Mouse (Mus musculus): ENCODE measurements around the gene Csad.
"Not testable (repeated sequence)": the region's sequence is repeated elsewhere in the genome, so short reads cannot be mapped to it uniquely, and the experiment has no call there.

Csad gene

DNA sequence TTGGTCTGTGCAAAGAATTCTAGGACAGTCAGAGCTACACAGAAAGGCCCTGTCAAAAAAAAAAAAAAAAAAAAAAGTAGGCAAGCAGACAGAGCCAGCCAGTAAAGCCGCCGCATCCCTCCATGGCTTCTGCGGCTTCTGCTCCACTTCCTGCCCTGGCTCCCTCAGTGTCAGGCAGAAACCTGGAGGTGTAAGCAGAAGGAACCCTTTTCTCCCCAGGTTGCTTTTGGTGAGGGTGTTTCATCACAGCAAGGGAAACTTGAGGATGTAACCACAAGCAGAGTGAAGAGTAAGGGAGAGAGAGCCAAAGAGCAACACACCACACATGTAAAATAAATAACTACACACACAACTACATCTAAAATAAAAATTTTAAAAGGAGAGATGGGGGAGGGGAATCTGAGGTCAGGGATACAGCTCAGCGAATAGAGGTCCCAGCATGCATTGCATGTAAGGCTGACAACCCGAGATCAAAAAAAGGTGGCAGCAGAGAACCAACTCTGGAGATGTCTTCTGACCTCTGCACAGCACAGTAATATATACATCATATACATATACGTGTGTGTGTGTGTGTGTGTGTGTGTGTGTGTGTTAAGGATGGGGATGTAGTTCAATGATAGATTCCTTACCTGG lies 38.9 kb downstream of the Csad start:
- in situ Hi-C loops (cut with MboI, MseI) = no loop called here

DNA sequence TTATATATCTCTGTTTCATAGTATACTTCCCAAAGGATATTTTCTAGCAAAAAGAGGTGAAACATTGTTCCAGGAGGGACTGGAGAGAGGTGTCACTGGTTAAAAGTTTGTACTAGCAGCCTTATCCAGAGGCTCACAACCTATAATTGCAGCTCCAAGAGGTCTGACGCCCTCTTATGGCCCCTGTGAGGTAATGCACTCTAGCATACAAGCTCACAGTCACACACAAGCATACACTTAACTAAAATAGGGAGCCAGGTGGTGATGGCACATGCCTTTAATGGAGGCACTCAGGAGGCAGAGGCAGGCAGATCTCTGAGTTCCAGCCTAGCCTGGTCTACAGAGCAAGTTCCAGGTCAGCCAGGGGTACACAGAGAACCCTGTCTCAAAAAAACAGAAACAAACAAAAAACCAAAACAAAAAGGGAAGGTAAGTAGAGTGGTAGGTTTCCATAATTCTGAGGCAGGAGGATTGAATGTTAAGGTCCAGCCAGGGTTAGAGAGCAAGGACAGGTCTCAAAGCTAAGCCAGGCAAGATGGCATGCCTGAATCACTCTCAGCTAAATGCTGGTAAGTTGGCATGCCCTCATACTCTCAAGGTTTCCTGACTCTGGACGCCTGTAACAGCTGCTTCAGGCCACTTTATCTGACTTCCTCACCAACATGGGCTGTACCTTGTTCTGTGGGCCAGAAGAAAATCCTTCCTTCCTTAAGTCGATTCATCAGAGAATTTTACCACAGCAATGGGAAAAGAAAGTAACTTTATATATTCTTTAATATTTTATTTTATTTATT lies 40.4 kb downstream of the Csad start:
- in situ Hi-C loops (cut with MboI, MseI) = no loop called here

DNA sequence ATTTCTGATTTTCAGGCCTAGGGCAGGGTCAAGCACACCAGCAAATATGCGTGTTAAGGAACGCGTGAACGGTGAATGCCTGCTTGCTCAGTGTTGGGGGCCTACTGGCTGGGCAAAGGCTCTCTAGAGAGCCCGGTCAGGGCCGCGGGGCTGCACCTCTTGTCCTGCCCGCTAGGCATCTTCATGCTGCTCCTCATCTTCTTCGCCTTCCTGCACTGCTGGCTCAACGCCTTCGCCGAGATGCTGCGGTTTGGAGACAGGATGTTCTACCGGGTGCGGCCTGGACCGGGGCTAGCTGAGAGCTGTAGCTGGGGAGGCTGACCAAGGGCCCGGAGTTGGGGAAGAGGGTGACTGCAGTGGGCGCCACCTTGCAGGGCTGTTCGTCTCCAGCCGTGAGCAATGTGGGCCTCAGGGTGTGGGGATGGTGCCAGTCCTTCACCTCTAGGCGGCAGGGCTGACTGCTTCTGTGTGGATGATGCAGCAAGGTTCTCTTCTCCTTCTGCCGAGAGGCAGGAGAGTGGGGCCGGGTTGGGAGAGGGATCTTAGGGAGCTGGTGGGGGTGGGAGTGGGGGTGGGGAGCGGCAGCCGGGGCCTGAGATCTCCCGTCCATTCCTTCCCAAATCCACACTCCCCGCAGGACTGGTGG lies 44.0 kb downstream of the Csad start:
- in situ Hi-C loops (cut with MboI, MseI) = no loop called here

DNA sequence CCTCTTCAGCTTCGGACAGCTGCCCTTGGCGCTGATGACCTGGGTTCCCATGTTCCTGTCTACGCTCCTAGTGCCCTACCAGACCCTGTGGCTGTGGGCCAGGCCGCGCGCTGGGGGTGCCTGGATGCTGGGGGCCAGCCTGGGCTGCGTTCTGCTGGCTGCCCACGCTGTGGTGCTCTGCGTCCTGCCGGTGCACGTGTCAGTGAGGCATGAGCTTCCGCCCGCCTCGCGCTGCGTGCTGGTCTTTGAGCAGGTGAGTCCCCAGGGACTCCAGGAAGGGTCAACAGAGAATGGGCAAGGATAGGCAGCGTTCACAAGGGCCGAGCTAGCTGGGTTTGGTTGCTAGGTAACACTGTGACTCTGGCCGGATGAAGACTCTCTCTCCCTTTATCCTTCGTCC lies 47.7 kb downstream of the Csad start:
- in situ Hi-C loops (cut with MboI, MseI) = no loop called here

- in situ Hi-C loops (cut with MboI, MseI) = not testable (repeated sequence)
Observed at GRCm38 (mm10) chr15:102155006-102155405, 49.5 kb downstream of the Csad start.

- in situ Hi-C loops (cut with MboI, MseI) = no loop called here
Observed at GRCm38 (mm10) chr15:102152646-102153045, 51.9 kb downstream of the Csad start.

DNA sequence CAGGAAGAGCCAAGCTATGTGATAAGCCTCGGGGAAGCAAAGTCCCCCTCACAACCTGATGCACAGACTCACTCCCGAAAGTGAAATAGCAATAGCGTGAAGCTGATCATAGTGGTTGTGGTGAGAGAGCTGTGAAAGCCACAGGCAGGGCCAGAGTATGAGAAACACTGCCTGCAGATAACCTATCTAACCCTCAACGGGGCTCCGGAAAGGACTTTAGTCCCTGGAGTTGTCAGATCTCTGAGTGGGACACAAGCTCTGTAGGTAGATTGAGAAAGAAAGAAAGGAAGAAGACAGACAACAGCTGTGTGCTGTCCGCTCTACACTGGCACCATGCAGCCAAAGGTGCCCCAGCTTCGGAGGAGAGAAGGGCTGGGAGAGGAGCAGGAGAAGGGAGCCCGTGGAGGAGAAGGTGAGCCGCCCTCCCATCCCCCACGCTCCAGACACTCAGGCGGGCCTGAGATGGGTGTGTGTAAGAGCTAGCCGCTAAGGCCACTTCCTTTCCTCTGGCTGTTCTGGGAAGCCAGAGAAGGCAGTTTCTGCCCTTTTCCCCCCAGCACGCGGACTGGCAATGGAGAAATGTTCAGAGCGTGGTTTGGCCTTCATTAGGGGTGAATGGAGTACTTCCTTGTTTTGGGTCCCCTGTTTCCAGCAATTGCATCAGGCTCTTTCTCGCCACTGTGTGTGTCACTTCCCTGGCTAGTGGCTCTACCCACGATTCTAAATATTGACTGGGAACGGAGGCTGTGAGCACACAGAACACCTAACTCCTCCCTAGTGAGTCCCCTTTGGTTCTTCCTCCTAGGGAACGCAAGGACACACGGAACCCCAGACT lies 54.0 kb downstream of the Csad start, which contains the start of gene Soat2:
Gene Soat2 (plus strand): TSS at position 226 of the 835 bp plus-strand sequence.
- in situ Hi-C loops (cut with MboI, MseI) = no loop called here

DNA sequence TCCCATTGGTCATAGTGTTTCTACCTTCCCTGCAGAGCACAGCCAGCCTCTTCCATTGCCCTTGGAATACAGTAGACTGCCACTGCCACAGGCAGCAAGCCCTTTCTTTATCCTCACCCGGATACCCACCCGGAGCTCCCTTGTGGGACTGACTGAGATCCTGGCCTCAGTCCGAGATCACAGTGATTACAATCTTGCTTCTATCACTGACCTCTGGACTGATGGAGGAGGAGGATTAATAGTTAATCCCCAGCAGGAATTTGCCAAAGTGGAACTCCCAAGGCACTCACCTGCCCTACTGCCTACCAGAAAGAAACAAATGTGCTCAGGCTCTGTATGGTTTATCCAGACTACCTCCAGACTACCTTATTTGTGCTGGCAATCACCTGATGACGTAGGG lies 55.0 kb downstream of the Csad start:
- in situ Hi-C loops (cut with MboI, MseI) = loop anchor here (5.0 to 25.0 kb wide), 2 partner anchors 42 to 1387 kb away; partner anchors contain the start of gene Slc4a8

DNA sequence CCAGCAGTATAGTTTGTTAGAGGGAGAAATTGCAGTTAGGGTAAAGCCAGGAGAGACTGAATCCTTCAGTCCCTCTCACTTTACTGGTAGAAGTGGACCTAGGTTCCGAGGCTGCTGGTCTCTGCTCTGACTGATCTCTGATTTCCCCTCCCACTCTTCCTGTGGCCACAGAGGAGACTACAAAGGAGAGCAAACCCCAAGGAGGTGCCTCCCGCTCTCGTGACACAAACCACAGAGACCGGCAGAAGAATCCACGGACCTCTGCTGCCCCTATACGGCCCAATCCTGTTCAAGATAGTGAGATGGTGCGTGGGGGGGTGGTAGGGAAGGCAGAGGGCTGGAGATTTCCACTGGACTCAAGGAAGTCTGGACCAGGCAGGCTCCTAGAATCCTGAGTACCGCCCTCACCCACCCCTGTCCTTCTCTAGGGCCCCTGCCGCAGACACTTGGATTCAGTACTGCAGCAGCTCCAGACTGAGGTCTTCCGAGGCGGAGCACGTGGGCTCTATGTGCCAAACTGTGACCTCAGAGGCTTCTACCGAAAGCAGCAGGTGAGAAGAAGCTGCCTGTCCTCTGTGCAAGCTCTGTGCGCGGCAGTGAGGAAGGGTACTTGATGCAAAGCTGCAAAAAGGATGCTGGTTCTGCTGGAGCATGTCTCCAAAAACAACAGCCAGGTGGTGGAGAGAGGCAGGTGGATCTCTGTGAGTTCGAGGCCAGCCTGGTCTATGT lies 56.7 kb downstream of the Csad start:
- in situ Hi-C loops (cut with MboI, MseI) = loop anchor here (5.0 to 25.0 kb wide), 2 partner anchors 41 to 1386 kb away; partner anchors contain the start of gene Slc4a8

- in situ Hi-C loops (cut with MboI, MseI) = loop anchor here (5.0 to 25.0 kb wide), 2 partner anchors 40 to 1385 kb away; partner anchors contain the start of gene Slc4a8
Observed at GRCm38 (mm10) chr15:102146882-102147281, 57.6 kb downstream of the Csad start.

- in situ Hi-C loops (cut with MboI, MseI) = loop anchor here (5.0 to 25.0 kb wide), 2 partner anchors 39 to 1384 kb away; partner anchors contain the start of gene Slc4a8
Observed at GRCm38 (mm10) chr15:102146089-102146488, 58.4 kb downstream of the Csad start.

DNA sequence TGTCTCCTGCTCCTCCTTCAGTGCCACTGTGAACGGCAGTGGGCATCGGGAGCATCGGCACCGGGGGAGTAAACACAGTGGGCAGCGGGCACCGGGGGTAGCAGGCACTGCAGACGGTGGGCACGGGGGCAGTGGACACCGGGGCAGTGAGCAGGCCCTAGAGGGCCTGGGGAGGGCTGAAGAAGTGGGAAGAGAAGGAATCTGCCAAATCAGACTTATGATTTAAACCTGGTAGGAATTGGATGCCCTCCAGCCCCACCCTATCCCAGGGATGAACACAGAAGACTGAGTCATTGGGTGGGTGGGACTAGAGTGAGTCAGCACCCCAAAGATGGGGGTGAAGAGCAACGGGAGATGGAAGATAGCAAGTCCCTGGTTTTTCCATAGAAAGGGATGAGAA lies 59.2 kb downstream of the Csad start:
- in situ Hi-C loops (cut with MboI, MseI) = loop anchor here (5.0 to 25.0 kb wide), 2 partner anchors 38 to 1383 kb away; partner anchors contain the start of gene Slc4a8

GRCm38 (mm10) chr15:102144726-102145125 lies 59.8 kb downstream of the Csad start:
- in situ Hi-C loops (cut with MboI, MseI) = loop anchor here (5.0 to 25.0 kb wide), 2 partner anchors 37 to 1382 kb away; partner anchors contain the start of gene Slc4a8

GRCm38 (mm10) chr15:102144274-102144711 lies 60.2 kb downstream of the Csad start, which contains the start of gene Igfbp6:
Gene Igfbp6, plus strand, starts transcription at chr15:102144362.
- in situ Hi-C loops (cut with MboI, MseI) = loop anchor here (25.0 kb wide), 1 partner anchor 1382 kb away; the partner anchor contains the start of gene Slc4a8

DNA sequence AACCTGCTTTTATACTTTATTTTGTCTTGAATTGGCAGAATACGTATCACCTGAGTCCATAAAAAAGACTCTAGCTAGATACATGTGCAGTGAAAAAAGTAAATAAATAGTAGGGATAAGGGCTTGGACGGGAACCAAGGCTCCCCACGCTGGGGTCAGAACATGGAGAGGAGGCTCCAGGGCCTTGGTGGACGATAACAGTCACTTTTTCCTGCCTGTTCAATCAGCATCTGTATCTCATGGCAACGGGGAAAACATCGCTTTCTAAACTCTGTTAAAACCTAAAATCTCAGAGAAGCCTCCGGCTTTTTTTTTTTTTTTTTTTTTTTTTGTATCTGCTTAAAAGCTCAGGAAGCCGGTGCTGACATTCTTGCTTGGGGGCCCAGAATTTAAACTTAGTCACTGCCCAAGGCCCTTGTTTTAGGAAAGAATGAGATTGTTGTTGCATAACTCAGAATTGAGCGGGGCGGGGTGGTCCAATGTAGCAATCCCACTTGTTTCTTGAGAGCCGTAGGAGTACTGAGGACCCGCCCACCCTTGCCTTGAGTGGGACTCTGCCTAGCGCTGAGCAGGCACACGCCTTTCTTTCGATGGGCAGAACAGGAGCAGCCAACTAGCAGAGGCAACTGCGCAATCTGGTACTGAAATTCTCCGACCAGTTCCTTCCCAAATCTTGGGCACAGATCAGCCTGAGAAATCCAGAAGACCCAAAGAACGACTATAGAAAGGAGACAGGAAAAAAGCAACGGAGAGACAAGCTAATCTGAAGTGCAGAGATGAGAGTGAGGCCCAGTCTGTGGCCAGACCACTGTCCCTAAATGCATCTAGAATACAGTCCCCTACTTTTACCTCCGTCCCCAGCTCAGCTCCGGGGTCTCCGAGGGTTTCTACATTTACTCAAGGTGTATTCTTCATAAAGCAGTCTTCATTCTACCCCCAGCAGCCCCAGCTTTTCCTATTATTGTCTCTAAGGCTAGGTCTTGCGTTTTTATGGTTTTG lies 61.3 kb downstream of the Csad start:
- in situ Hi-C loops (cut with MboI, MseI) = loop anchor here (25.0 kb wide), 1 partner anchor 1381 kb away; the partner anchor contains the start of gene Slc4a8

DNA sequence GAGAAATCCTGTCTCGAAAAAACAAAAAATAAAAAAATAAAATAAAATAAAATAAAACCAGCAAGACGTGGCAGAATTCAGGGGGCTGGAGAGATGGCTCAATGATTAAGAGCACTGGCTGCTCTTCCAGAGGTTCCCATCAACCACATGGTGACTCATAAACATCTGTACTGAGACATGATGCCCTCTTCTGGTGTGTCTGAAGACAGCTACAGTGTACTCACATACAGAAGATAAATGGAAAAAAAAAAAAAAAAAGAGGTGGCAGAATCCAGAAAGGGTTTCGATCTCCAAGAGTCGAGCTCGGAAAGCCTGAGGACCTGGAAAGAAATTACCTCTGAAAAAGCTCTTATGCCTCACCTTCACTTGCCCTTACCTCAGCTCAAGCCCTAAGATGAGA lies 63.4 kb downstream of the Csad start:
- in situ Hi-C loops (cut with MboI, MseI) = loop anchor here (25.0 kb wide), 1 partner anchor 1379 kb away; the partner anchor contains the start of gene Slc4a8

- in situ Hi-C loops (cut with MboI, MseI) = loop anchor here (25.0 kb wide), 1 partner anchor 1374 kb away; the partner anchor contains the start of gene Slc4a8
Observed at GRCm38 (mm10) chr15:102136129-102136758, 68.3 kb downstream of the Csad start, which contains the start of gene Spryd3. Gene Spryd3, minus strand, starts transcription at chr15:102136234.

Data from T-helper 2 cell (primary cell).